Mouse (Mus musculus): ENCODE measurements around the gene Scyl2.

GRCm38 (mm10) chr10:89597275-89597674 lies 88.8 kb downstream of the Scyl2 start:
- no peak for TF ChIP-seq CTCF (IDR thresholded peaks at IDR 0.05; ENCODE audit: extremely low read depth, insufficient read depth, insufficient read length, insufficient replicate concordance)
- no peak for TF ChIP-seq POLR2A (IDR thresholded peaks at IDR 0.05; ENCODE audit: low read depth, low read length)
